Mouse (Mus musculus) intestine, embryonic 16.5 days (tissue): ENCODE data around the gene Fam216b. TPM values are rescaled to one million over a fixed set of nuclear protein-coding genes. Genes with fewer than 3 reads are reported as not detected.

Experiments used
- ATAC-seq: fragments of 200-750 bp; cut with Nextera tagmentation; 2 replicates; pipeline ENCODE4 v1.8.0; 2017; ENCODE audit warnings: moderate TSS enrichment, moderate library complexity
- H3K27ac ChIP-seq: fragments of 300-500 bp; sonication (generic); 2 replicates; pipeline ENCODE4 v1.5.1; 2014; ENCODE audit warnings: mild to moderate bottlenecking, low read length
- H3K27me3 ChIP-seq: fragments of 300-500 bp; sonication (generic); replicated peaks from 2 replicates; pipeline ENCODE4 v1.6.1; 2014; ENCODE audit warnings: low read length, control low read depth, mixed read lengths; ENCODE audit not compliant: control insufficient read depth, insufficient read depth
- H3K36me3 ChIP-seq: fragments of 300-500 bp; sonication (generic); 2 replicates; pipeline ENCODE4 v1.6.1; 2014; ENCODE audit warnings: low read length, control low read depth; ENCODE audit not compliant: control insufficient read depth, insufficient read depth
- H3K4me1 ChIP-seq: fragments of 300-500 bp; sonication (generic); 2 replicates; pipeline ENCODE4 v1.6.1; 2014; ENCODE audit warnings: low read length, control low read depth, mixed read lengths; ENCODE audit not compliant: control insufficient read depth, insufficient read depth
- H3K4me2 ChIP-seq: fragments of 300-500 bp; sonication (generic); 2 replicates; pipeline ENCODE4 v1.6.1; 2014; ENCODE audit warnings: low read depth, low read length, control low read depth
- H3K4me3 ChIP-seq: fragments of 300-500 bp; sonication (generic); 2 replicates; pipeline ENCODE4 v1.5.1; 2014; ENCODE audit warnings: mild to moderate bottlenecking, low read length
- H3K9ac ChIP-seq: fragments of 300-500 bp; sonication (generic); 2 replicates; pipeline ENCODE4 v1.6.1; 2014; ENCODE audit warnings: low read depth, low read length
- H3K9me3 ChIP-seq: fragments of 300-500 bp; sonication (generic); 2 replicates; pipeline ENCODE4 v1.6.1; 2016; ENCODE audit warnings: low read length, control low read depth; ENCODE audit not compliant: control insufficient read depth
- WGBS: fragments of 180-500 bp; shearing (Covaris S2); extraction: QIAGEN DNeasy Blood & Tissue Kit; methylation state at CpG from one replicate; pipeline ENCODE4 v1.1.7; 2014; 5-methylcytosine and 5-hydroxymethylcytosine counted together
- polyA plus RNA-seq: library from polyadenylated mRNA; unstranded; fragments of >200 nt; fragmentation: Nextera tagmentation; extraction: Ambion mirVana; gene quantifications from 2 replicates; pipeline ENCODE4 v1.2.1, GENCODE M21; 2015

The Fam216b gene
- polyA plus RNA-seq, 1 experiment from 2014 or later = not detected

- no peak for ATAC-seq
- WGBS = 76% methylated on average over 4 of the region's 4 CpGs
Observed at GRCm38 (mm10) chr14:78109419-78109818, 20.6 kb upstream of the Fam216b start.

GRCm38 (mm10) chr14:78108388-78108787, 19.6 kb upstream of the Fam216b start:
- H3K27ac ChIP-seq = no peak overlapping the region
- 84% methylated on average over 3 of the region's 3 CpGs for WGBS
- H3K4me3 ChIP-seq = no peak overlapping the region
- no peaks in the 10 kb centered on the region for H3K36me3 ChIP-seq
- no peak overlapping the region for H3K9ac ChIP-seq
- H3K4me1 ChIP-seq = no peaks in the 10 kb centered on the region
- H3K27me3 ChIP-seq = no peaks in the 10 kb centered on the region
- no peaks in the 10 kb centered on the region for H3K9me3 ChIP-seq
- ATAC-seq = no peak
- H3K4me2 ChIP-seq = no peak overlapping the region

More at GRCm38 (mm10) chr14:78109419-78109818, 20.6 kb upstream of the Fam216b start:
- no peak overlapping the region for H3K9ac ChIP-seq
- no peaks in the 10 kb centered on the region for H3K9me3 ChIP-seq
- no peak overlapping the region for H3K4me3 ChIP-seq
- no peak overlapping the region for H3K4me2 ChIP-seq
- no peaks in the 10 kb centered on the region for H3K36me3 ChIP-seq
- no peak overlapping the region for H3K27ac ChIP-seq
- H3K4me1 ChIP-seq = no peaks in the 10 kb centered on the region
- no peaks in the 10 kb centered on the region for H3K27me3 ChIP-seq

GRCm38 (mm10) chr14:78089591-78089990, 784 bp upstream of the Fam216b start:
- Histone ChIP-seq H3K9ac (no peak overlapping the region), H3K27me3 (no peaks in the 10 kb centered on the region), H3K27ac (no peak overlapping the region), H3K4me2 (no peak overlapping the region), H3K9me3 (no peaks in the 10 kb centered on the region), H3K36me3 (no peaks in the 10 kb centered on the region), H3K4me1 (no peaks in the 10 kb centered on the region), H3K4me3 (no peak overlapping the region)
- WGBS = 70% methylated on average over 4 of the region's 4 CpGs
- no peak for ATAC-seq

- Histone ChIP-seq H3K4me1 (no peaks in the 10 kb centered on the region), H3K36me3 (no peaks in the 10 kb centered on the region), H3K4me2 (no peak overlapping the region), H3K4me3 (no peak overlapping the region), H3K9ac (no peak overlapping the region), H3K9me3 (no peaks in the 10 kb centered on the region), H3K27me3 (no peaks in the 10 kb centered on the region), H3K27ac (no peak overlapping the region)
- no peak for ATAC-seq
- 77% methylated on average over 5 of the region's 5 CpGs for WGBS
Observed at GRCm38 (mm10) chr14:78083465-78083864, 5.3 kb downstream of the Fam216b start.

- no peak for ATAC-seq
- Histone ChIP-seq H3K27ac (no peak overlapping the region), H3K27me3 (no peaks in the 10 kb centered on the region), H3K4me2 (no peak overlapping the region), H3K4me1 (no peaks in the 10 kb centered on the region), H3K36me3 (no peaks in the 10 kb centered on the region), H3K9ac (no peak overlapping the region), H3K4me3 (no peak overlapping the region), H3K9me3 (no peaks in the 10 kb centered on the region)
- WGBS = 81% methylated on average over 2 of the region's 2 CpGs
Observed at GRCm38 (mm10) chr14:78077508-78077907, 11.3 kb downstream of the Fam216b start.

GRCm38 (mm10) chr14:78065938-78066710, 22.7 kb downstream of the Fam216b start:
- H3K9ac ChIP-seq = no peak overlapping the region
- 76% methylated on average over 9 of the region's 9 CpGs for WGBS
- H3K27ac ChIP-seq = no peak overlapping the region
- no peaks in the 10 kb centered on the region for H3K9me3 ChIP-seq
- H3K4me3 ChIP-seq = no peak overlapping the region
- no peaks in the 10 kb centered on the region for H3K36me3 ChIP-seq
- H3K4me1 ChIP-seq = no peaks in the 10 kb centered on the region
- H3K27me3 ChIP-seq = no peaks in the 10 kb centered on the region
- ATAC-seq = no peak
- no peak overlapping the region for H3K4me2 ChIP-seq

GRCm38 (mm10) chr14:78062484-78062883, 26.3 kb downstream of the Fam216b start:
- WGBS = 81% methylated on average over 11 of the region's 11 CpGs

GRCm38 (mm10) chr14:78060609-78060951, 28.2 kb downstream of the Fam216b start:
- Histone ChIP-seq H3K4me3 (no peak overlapping the region), H3K9me3 (no peaks in the 10 kb centered on the region), H3K27me3 (no peaks in the 10 kb centered on the region), H3K27ac (no peak overlapping the region), H3K36me3 (no peaks in the 10 kb centered on the region), H3K9ac (no peak overlapping the region), H3K4me1 (no peaks in the 10 kb centered on the region), H3K4me2 (no peak overlapping the region)
- ATAC-seq = no peak
- WGBS = 73% methylated on average over 6 of the region's 6 CpGs

More at GRCm38 (mm10) chr14:78062484-78062883, 26.3 kb downstream of the Fam216b start:
- Histone ChIP-seq H3K4me3 (no peak overlapping the region), H3K9me3 (no peaks in the 10 kb centered on the region), H3K4me2 (no peak overlapping the region), H3K9ac (no peak overlapping the region), H3K27me3 (no peaks in the 10 kb centered on the region), H3K4me1 (no peaks in the 10 kb centered on the region), H3K27ac (no peak overlapping the region), H3K36me3 (no peaks in the 10 kb centered on the region)
- ATAC-seq = no peak

- Histone ChIP-seq H3K27me3 (no peaks in the 10 kb centered on the region), H3K36me3 (no peaks in the 10 kb centered on the region), H3K27ac (no peak overlapping the region), H3K4me3 (no peak overlapping the region), H3K9ac (no peak overlapping the region), H3K4me2 (no peak overlapping the region), H3K9me3 (no peaks in the 10 kb centered on the region), H3K4me1 (no peaks in the 10 kb centered on the region)
- 66% methylated on average over 9 of the region's 9 CpGs for WGBS
- no peak for ATAC-seq
Observed at GRCm38 (mm10) chr14:78059878-78060608, 28.8 kb downstream of the Fam216b start.
